In genomic region chr1:175491511-175491860, GRCm38 (mm10) we compare ENCODE assay signal across 8 mouse cellular contexts. TPM values are rescaled to one million over a fixed set of nuclear protein-coding genes. Genes with fewer than 3 reads are reported as not detected.
DNase-seq lines count a peak whose midpoint lies in the region; ATAC-seq and TF ChIP-seq lines count a peak whose summit lies in the region.

No protein-coding gene starts in this region.

- no peak for DNase-seq in heart, postnatal 36 days
- no peak for DNase-seq in forebrain, embryonic 14.5 days (ENCODE audit: low spot score)
- DNase-seq in liver, embryonic 13.5 days = no peak
- DNase-seq in thymus, postnatal 25 days = no peak
- DNase-seq in kidney, postnatal 25 days = no peak
- DNase-seq in retina, embryonic 14.5 days (ENCODE audit: low spot score) = no peak

- no peak overlapping the region for H3K9ac ChIP-seq in heart, embryonic 13.5 days
- peak overlapping the region; percentile 84 for H3K9ac ChIP-seq in forebrain, embryonic 14.5 days (ENCODE audit: low read length)
- H3K9ac ChIP-seq in liver, embryonic 13.5 days = no peak overlapping the region

- H3K4me2 ChIP-seq in heart, embryonic 13.5 days = peak overlapping the region; percentile 99
- H3K4me2 ChIP-seq in forebrain, embryonic 14.5 days (ENCODE audit: low read length) = peak overlapping the region; percentile 85
- H3K4me2 ChIP-seq in liver, embryonic 13.5 days = peak overlapping the region; percentile 71

- H3K27me3 ChIP-seq in heart, embryonic 13.5 days (replicated peaks) = peaks cover 35% of the 10 kb centered on the region
- H3K27me3 ChIP-seq in E14TG2a.4 (ENCODE audit: insufficient read depth, low read length) = peaks cover 32% of the 10 kb centered on the region
- no peaks in the 10 kb centered on the region for H3K27me3 ChIP-seq in forebrain, embryonic 14.5 days (replicated peaks; ENCODE audit: control insufficient read depth, insufficient read depth, low read length)
- peaks cover 23% of the 10 kb centered on the region for H3K27me3 ChIP-seq in liver, embryonic 13.5 days

- 18% methylated on average over 6 of the region's 6 CpGs for WGBS in heart, embryonic 13.5 days
- WGBS in forebrain, embryonic 14.5 days = 9% methylated on average over 6 of the region's 6 CpGs
- WGBS in liver, embryonic 13.5 days (ENCODE audit: insufficient replicate concordance) = 13% methylated on average over 6 of the region's 6 CpGs

- intact Hi-C loops in heart, postnatal 36 days (cut with DNase I) = no loop called here

- H3K9me3 ChIP-seq in heart, embryonic 13.5 days = no peaks in the 10 kb centered on the region
- no peaks in the 10 kb centered on the region for H3K9me3 ChIP-seq in E14TG2a.4 (ENCODE audit: low read length)
- H3K9me3 ChIP-seq in forebrain, embryonic 14.5 days (replicated peaks; ENCODE audit: control insufficient read depth, low read length) = no peaks in the 10 kb centered on the region
- H3K9me3 ChIP-seq in liver, embryonic 13.5 days (replicated peaks) = no peaks in the 10 kb centered on the region

- H3K36me3 ChIP-seq in heart, embryonic 13.5 days = no peaks in the 10 kb centered on the region
- H3K36me3 ChIP-seq in E14TG2a.4 (ENCODE audit: insufficient read depth, low read length) = no peaks in the 10 kb centered on the region
- no peaks in the 10 kb centered on the region for H3K36me3 ChIP-seq in forebrain, embryonic 14.5 days (ENCODE audit: control insufficient read depth, insufficient read depth, low read length)
- H3K36me3 ChIP-seq in liver, embryonic 13.5 days = no peaks in the 10 kb centered on the region

- ATAC-seq in heart, embryonic 13.5 days (ENCODE audit: extremely low read depth, insufficient number of reproducible peaks, low FRiP score, low TSS enrichment) = no peak
- peak; percentile 6; the same call in 1 of the 2 replicates for ATAC-seq in forebrain, embryonic 14.5 days
- no peak for ATAC-seq in liver, embryonic 13.5 days (ENCODE audit: low read depth)

- TF ChIP-seq CTCF in E14TG2a.4 (conservative IDR thresholded peaks at IDR 0.05; ENCODE audit: low read length) = no peak

- peaks cover 5% of the 10 kb centered on the region for H3K4me1 ChIP-seq in heart, embryonic 13.5 days
- H3K4me1 ChIP-seq in E14TG2a.4 (replicated peaks; ENCODE audit: low read depth, low read length) = peaks cover 4% of the 10 kb centered on the region; the same call in 1 of the 2 replicates
- H3K4me1 ChIP-seq in forebrain, embryonic 14.5 days (ENCODE audit: control insufficient read depth, insufficient read depth, low read length) = no peaks in the 10 kb centered on the region
- no peaks in the 10 kb centered on the region for H3K4me1 ChIP-seq in liver, embryonic 13.5 days (replicated peaks)

- no peak overlapping the region for H3K27ac ChIP-seq in heart, embryonic 13.5 days (replicated peaks)
- H3K27ac ChIP-seq in forebrain, embryonic 14.5 days (ENCODE audit: low read depth, low read length) = no peak overlapping the region
- H3K27ac ChIP-seq in liver, embryonic 13.5 days = no peak overlapping the region

- H3K4me3 ChIP-seq in heart, embryonic 13.5 days = peak overlapping the region; percentile 72
- H3K4me3 ChIP-seq in E14TG2a.4 (replicated peaks; ENCODE audit: low read length) = peak overlapping the region; percentile 83
- peak overlapping the region; percentile 77 for H3K4me3 ChIP-seq in forebrain, embryonic 14.5 days (ENCODE audit: low read depth, low read length)
- 0 out of 2 replicates have a peak overlapping the region, but pooled peaks have one; percentile 53 for H3K4me3 ChIP-seq in liver, embryonic 13.5 days (replicated peaks)

RNA-seq across cellular contexts. Expression of gene Rgs7, which starts 0.8 kb away (rescaled TPM):
- 0.53 and 1.1 TPM in 2 replicates for polyA plus RNA-seq in heart, embryonic 13.5 days (2015; fragmentation: Nextera tagmentation; extraction: Ambion mirVana)
- total RNA-seq in heart, postnatal 36 days (2021) = 1 to 10 TPM; 1.4 to 1.7 TPM
- 19.1 and 23.0 TPM in 2 replicates for polyA plus RNA-seq in forebrain, embryonic 14.5 days (2014; fragmentation: Nextera tagmentation; extraction: Ambion mirVana)
- polyA plus RNA-seq in liver, embryonic 13.5 days (2015; fragmentation: Nextera tagmentation; extraction: Ambion mirVana) = 0.05 and 0.07 TPM in 2 replicates
